Mouse (Mus musculus): ENCODE results near the gene Smtn.

Smtn gene

GRCm38 (mm10) chr11:3547047-3547446 lies 6.6 kb upstream of the Smtn start:
- DNase-seq, result no peak

DNA sequence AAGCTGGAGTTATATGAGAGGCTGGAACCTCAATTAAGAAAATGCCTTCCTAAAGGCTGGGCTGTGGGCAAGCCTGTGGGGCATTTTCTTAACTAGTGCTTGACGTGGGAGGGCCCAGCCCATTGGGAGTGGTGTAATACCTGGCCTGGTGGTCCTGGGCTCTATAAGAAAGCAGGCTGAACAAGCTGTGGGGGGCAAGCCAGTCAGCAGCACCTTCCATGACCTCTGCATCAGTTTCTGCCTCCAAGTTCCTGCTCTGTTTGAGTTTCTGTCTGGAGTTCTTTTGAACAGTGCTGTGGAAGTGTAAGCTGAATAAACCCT lies 5.8 kb upstream of the Smtn start:
- no peak for DNase-seq

DNA sequence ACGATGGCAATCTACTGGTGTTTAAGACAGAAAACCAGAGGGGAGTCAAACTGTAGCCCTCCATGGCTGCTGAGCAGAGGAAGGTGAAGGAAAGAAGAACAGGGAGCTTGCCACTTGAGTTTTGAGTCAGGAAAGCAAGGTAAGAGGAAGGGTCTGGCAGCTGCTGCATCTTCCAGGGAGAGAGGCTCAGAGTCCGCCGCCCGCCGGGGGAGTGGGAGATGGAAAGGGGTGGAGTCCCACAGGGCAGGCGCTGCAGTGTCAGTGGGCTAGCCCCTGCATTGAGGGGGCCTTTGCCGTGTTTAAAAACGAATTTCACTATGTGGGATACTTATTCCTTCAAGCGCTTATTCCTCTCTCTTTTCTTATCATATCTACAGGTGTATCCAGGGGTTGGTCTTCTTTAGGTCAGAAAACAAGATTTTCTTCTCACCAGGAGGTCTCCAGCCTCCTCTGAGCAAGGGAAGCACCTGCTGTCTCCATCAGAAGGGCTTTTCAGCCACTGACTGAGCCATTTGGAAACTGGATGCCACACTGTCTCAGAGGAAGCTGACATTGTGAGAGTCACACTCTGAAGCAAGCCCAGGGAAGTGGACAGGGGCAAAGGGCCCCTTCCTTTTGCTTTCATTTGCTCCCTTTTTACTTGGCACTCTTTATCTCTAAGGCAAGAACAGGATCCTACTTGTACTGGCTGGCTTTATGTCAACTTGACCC lies 5.3 kb upstream of the Smtn start:
- DNase-seq, result no peak

GRCm38 (mm10) chr11:3544409-3544808 lies 4.0 kb upstream of the Smtn start:
- no peak for DNase-seq

DNA sequence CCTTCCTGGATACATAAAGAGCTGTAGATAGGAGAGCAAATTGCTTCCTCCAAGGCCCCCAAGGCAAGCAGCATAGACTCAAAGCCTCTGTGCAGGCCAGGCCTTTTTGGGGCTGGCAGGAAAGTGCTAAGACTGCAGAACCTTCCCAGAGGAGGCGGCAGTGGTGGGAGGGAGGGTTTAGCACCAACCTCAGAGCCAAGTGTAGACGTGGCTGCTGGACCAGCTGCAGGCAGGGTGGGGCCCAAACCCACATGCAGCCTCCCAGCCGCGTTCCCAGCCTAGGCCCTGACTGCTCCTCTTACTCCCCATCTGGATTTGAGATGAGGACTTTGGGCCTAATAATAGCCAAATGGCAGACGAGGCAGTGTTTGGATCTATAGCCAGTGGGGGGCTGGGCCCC lies 2.6 kb upstream of the Smtn start:
- DNase-seq, result no peak

- no peak for DNase-seq
These were observed 1.5 kb upstream of the Smtn start for GRCm38 (mm10) chr11:3541932-3542331.

- DNase-seq, result no peak
These were observed 601 bp downstream of the Smtn start for GRCm38 (mm10) chr11:3539826-3540196.

- peak; percentile 98 for DNase-seq
These were observed 1.1 kb downstream of the Smtn start for GRCm38 (mm10) chr11:3539111-3539825.

DNA sequence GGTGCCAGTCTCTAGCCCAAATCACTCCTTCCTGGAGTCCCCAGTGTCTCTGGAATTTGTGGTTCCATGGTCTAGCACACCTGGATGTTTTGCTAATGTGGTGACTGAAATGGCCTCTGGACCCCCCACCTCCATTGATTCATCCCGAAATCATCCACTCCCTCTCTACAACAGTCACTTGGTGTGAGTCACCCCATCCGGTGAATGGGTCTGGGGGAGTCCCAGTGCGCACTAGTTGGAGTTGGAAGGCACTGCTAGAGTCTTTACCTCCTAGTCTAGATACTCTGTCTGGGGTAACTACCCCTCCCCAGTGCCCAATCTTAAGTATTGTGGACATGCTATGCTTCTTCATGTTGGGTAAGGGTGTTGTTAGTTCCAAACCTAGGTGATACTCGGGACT lies 2.1 kb downstream of the Smtn start:
- DNase-seq, result no peak

- no peak for DNase-seq
These were observed 2.7 kb downstream of the Smtn start for GRCm38 (mm10) chr11:3537711-3538110.

GRCm38 (mm10) chr11:3536745-3537333 lies 3.6 kb downstream of the Smtn start:
- DNase-seq, result no peak

DNA sequence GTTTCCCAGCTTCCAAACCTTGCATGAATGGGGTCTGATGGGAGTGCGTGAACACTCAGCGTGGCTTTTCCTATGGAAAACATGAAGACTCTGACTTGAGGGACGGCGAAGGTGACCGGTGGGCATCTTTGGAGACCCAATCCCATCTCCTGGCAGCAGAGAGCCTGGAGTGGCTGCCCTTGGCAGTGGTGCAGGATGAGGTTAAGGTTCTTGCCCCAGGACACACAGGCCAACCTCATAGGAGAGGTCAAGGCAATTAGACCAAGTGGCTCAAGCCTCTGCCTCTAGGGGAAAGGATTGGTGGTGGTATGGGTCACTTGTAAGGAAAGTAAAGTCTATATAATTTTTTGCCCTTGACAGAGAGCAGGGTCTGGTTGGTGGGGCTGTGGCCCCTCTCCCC lies 4.3 kb downstream of the Smtn start:
- DNase-seq, result no peak

DNA sequence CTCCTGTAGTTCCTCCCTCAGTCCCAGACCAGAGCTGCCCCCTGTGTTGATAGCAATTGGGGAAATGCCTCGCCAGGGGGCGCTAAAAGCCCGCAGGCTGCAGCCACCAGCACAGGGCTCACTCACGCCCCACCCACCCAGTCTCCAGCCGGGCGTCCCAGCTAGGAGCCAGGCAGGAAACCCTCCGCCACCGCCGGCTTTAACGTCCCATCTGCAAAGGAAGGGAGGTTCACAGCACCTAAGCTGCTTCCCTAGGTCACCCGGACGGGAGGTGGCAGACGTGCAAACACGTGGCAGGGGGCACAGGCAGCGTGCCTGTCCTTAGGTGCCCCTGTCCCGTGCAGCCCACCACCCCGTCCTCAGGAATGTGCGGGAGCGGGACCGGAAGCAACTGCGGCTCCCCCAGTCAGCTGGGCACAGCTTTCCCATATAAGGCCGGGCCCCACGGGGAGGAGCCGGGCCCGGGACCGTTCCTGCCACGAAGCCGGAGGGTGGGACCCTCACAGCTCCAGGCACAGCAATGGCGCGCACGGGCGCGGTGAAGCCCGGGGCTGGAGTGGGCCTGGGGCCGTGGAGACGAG lies 4.9 kb downstream of the Smtn start:
- peak; percentile 93 for DNase-seq

- DNase-seq, result peak; percentile 89
These were observed 5.5 kb downstream of the Smtn start for GRCm38 (mm10) chr11:3534956-3535355.

DNA sequence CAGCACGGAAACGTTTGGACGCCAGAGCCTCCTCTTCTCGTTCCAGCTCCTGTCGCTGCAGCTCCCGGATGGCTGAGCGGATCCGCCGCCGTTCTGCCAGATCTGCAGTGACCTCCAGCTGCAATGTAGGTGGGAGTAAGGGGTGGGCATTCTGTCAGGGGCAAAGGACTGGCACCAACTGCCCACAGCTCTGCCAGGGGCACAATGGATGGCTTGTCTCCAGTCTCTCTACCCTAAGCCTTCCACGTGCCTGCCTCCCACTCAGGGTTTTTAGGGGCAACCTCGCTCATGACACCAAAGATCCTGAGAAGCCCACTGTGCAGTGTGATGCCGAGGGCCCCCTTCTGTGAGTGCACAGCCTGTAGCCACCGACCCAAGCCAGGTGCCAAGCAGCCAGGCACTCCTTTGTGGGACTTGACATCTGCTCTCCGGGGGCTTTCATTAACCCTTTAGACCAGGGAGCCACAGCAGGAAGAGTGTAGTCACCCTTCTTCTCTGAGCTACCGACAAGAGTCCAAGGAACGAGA lies 6.9 kb downstream of the Smtn start:
- no peak for DNase-seq

GRCm38 (mm10) chr11:3532101-3532931 lies 8.1 kb downstream of the Smtn start:
- DNase-seq, result no peak

GRCm38 (mm10) chr11:3531634-3532033 lies 8.8 kb downstream of the Smtn start:
- DNase-seq, result no peak

DNA sequence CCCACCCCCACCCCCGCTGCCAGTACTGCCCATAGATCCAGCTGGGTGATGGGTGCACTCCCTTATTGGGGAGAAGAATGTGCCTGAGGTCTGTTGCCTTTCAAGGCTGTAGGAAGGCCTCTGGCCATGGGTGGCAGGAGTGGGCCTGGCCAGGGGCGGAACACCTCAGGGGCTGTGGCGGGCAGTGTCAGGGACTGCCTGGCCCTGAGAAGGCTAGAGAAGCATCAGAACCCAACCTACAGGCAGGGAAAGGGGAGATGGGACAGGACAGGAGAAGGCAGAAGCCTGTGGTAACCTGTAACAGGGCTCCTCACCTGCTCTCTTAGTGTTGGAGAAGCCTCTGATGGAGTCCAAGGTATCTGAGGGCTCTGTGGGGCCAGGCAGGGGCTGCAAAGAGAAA lies 9.7 kb downstream of the Smtn start:
- DNase-seq, result no peak

GRCm38 (mm10) chr11:3529476-3530252 lies 10.7 kb downstream of the Smtn start:
- no peak for DNase-seq

GRCm38 (mm10) chr11:3528208-3528607 lies 12.2 kb downstream of the Smtn start:
- no peak for DNase-seq

DNA sequence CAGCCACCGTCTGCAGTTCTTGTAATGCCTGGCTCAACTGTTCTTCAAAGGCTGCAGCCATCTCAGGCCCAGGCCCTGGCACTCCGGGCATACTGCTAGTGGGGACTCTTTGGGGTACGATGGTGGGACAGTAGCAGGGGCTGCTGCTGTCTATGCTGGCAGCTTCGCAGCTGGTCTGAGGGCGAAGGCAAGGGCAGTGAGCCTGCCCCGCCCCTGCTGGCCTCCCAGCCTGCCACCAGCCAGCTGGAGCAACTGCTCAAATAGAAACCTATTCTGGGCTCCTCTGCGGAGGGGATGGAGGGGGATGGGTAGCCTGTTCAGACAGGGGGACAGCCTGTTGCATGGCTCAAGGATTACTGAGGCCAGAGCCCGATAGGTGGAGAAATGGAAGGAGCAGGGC lies 12.6 kb downstream of the Smtn start:
- DNase-seq, result no peak
